8 mouse cellular contexts compared by ENCODE assay signal in the genomic region with DNA sequence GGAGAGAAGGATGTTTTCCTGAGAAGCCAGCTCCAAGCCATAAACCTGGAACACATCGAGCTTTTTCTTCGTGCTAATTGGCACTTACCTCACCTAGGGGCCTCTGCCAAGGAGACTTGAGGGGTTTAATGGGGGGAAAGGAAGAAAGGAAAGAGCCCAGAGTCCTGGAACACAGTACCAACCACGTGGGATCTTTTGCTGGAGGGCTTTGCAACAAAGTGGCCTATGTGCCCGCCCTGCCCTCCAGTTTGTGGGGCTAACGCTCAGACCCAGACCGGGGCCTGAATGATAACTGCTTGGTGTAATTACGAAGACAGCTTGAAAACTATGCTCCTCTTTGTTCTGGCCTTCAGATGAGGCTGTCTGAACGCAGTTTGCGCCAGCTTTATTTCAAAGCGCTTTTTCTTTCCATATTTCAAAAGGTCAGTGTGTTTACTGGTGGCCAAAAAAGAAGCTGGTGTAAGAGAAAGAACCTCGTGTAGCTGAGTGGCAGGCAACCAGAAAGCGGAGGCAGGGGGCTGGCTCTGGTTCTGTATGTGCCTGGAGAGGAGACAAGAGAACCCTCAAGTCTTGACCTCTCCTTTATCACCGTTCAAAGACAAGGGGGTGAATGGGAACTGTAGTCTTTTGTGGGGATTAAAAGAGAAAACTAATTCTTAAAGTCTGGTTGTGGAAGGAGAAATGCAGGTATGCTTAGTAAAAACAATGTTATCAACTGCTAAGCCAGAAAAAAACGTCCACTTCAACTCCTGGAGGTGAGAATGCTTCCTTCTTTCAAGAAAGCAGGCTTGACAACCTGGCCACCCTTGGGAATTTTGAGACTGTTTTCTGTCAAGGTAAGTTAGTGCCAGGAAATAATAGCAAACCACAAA.
DNase-seq lines count a peak whose midpoint lies in the region; ATAC-seq lines count a peak whose summit lies in the region.

No protein-coding gene starts in this region.

- 0 out of 2 replicates have a peak overlapping the region, but pooled peaks have one; percentile 11 for H3K4me2 ChIP-seq in neural tube, embryonic 15.5 days

- H3K4me3 ChIP-seq in neural tube, embryonic 15.5 days (replicated peaks) = no peak overlapping the region

- 30% methylated on average over 14 of the region's 14 CpGs for WGBS in neural tube, embryonic 15.5 days

- H3K9me3 ChIP-seq in neural tube, embryonic 15.5 days (replicated peaks) = 0 out of 2 replicates have a peak, but pooled peaks cover 3% of the 10 kb centered on the region

- peak; percentile 81 for ATAC-seq in neural tube, embryonic 15.5 days (ENCODE audit: low FRiP score)
- ATAC-seq in megakaryocyte progenitor cell, adult 5-6 weeks (replicated peaks; ENCODE audit: poor library complexity) = no peak
- ATAC-seq in CD4-positive, CD25-positive, alpha-beta regulatory T cell, adult 4 months = no peak

- no peaks in the 10 kb centered on the region for H3K27me3 ChIP-seq in neural tube, embryonic 15.5 days (replicated peaks)

- H3K4me1 ChIP-seq in neural tube, embryonic 15.5 days = peaks cover 12% of the 10 kb centered on the region

- no peak overlapping the region for H3K27ac ChIP-seq in neural tube, embryonic 15.5 days (replicated peaks)

- H3K36me3 ChIP-seq in neural tube, embryonic 15.5 days = no peaks in the 10 kb centered on the region

- DNase-seq in Muller cell, postnatal 12 days (ENCODE audit: inconsistent ontology term) = peak; percentile 56
- peak; percentile 17 to 24 for DNase-seq in cerebellum, adult 18-20 months
- DNase-seq in forelimb bud, embryonic 11.5 days (ENCODE audit: low read depth, low spot score) = peak; percentile 39
- DNase-seq in left cerebral cortex, adult 18-20 months (ENCODE audit: low spot score in 2 of 2) = peak; percentile 9 to 27
- DNase-seq in kidney, adult 8-10 months = no peak

- no peak overlapping the region for H3K9ac ChIP-seq in neural tube, embryonic 15.5 days (replicated peaks)

Comparison
In these comparisons a context has a peak if more than half of its experiments do, and no peak if none do; other contexts are left out.
1. DNase-seq: peak in Muller cell, postnatal 12 days (single experiment), cerebellum, adult 18-20 months (2 of 2), forelimb bud, embryonic 11.5 days (single experiment) and left cerebral cortex, adult 18-20 months (2 of 2); none in kidney, adult 8-10 months (0 of 2).